Mouse (Mus musculus): Measurements from ENCODE around the gene Mt1.

Gene Mt1

DNA sequence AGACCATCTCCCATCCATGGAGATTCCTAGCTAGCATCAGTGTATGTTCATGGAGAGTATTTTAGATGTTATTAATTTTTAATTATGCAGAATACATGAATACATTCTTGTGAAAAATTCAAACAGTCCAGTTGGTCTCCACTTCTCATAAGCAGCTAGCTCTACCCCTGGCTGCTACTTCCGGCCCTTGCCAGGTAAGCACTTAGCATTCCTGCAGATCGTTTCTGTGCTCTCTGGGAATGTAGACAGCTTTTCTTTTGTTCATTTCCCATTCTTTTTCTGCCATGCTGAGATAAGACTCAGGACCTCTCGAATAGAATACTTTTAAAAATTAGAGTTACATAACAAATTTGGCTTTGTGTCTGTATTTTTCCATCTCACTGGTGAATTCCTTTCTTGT is 25.2 kb downstream of the Mt1 start:
- DNase-seq (ENCODE audit: low spot score in 2 of 2) = no peak

DNA sequence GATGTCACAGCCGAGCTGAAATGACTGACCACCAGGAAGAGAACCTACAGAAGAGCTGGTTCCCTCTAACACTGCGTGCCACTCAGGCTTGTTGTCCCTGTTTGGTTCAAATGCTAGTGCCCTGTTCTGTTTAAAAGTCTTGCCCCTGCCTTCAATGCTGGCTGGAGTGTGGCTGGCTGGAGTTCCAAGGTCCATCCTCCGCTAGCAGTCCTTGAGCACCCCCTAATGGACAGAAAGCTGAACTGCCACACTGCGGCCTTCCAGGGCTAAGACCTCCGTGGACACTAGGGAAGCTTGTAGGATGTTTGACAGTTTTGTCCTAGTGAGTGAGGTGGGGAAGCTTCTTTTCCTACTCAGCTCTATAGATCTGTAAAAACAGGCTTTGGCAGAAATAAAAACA is 26.9 kb downstream of the Mt1 start:
- peak; percentile 56 to 80 for DNase-seq (ENCODE audit: low spot score in 2 of 2)

DNA sequence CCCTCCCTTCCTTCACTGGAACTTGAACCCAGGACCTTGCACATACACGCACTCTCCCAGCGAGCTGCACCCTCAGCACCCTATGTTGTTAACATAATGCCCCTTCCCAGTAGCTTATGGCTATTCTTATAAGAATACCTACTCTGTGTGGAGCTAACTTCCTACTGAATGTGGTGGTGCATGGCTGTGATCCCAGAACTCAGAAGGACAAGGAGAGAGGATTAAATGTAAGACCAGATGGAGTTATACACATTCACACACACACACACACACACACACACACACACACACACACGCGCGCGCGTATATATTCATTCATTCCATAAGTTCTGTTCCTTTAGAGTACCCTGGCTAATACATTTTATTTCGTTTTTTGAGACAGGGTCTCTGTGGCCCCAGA is 27.4 kb downstream of the Mt1 start:
- no peak for DNase-seq (ENCODE audit: low spot score in 2 of 2)

DNA sequence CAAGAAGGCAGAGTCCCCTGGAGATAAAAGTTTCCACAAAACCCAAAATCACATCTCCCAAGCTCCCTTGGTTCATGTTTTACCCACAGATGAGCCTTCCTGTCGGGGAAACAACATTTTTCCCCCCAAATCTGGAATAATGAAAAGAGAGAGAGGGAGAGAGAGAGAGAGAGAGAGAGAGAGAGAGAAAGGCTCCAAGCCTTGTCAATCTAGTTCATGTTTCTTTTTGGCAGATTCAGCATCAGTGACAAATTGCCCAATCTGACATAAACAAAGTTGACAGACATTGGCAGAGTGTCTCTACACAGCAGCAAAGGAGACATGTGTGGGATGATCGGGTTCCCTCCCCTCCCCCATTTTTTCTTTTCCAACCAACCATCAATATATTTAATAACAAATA is 28.6 kb downstream of the Mt1 start:
- DNase-seq (ENCODE audit: low spot score in 2 of 2) = peak in 1 of 2 experiments; percentile 27

DNA sequence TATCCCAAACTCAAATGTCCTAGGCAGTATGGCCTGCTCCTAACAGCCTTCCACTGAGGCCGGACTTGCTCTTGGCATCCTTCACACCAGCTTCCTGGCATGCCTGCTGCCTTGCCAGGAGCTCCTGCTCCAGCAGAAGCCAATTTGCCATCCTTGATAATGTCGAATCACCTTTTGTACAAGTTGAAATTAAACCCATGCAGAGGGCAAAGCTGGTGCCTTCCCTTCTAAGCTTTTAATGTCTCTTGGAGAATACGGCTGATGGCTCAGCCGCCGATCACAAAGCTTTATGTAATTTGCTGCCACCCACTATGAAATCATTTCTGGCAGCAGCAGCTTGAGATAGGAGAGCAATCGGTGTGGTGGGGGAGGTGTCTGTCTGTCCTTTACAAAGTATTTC is 30.8 kb downstream of the Mt1 start:
- no peak for DNase-seq (ENCODE audit: low spot score in 2 of 2)

DNA sequence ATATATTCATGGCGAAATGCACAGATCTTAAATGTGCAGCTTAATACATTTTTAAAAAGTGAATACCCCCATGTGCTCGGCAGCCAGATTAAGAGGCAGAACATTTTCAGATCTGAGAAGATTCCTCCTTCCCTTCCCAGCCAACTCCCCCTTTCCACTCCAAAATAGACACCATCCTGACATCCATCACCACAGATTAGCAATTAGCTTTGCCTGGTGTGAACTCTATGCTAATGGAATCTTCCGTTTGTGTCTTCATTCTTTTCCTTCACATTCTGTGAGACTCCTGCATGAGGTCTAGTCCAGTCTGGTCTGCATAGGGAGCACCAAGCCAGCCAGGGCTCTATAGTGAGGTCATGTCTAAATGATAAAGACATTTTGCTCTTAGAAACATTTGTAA is 31.3 kb downstream of the Mt1 start:
- DNase-seq (ENCODE audit: low spot score in 2 of 2) = no peak

DNA sequence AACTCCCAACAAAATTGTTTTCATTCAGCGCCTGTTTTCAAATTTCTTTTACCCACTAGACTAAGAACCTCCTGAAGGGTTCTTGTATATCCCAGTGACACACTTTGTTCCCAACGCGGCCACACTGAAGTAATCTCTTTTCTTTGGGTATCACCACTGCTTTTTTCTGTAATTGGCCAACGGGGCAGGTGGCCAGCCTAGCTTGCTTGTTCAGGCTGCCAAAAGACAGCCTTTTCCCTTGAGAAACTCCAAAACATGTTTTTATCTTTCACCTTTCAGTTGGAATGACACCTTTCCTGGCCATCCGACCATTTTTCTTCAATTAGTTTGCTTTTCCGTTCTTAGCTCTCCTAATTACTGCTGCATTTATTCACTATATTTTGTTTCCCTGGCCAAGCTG is 34.9 kb downstream of the Mt1 start:
- no peak for DNase-seq (ENCODE audit: low spot score in 2 of 2)

DNA sequence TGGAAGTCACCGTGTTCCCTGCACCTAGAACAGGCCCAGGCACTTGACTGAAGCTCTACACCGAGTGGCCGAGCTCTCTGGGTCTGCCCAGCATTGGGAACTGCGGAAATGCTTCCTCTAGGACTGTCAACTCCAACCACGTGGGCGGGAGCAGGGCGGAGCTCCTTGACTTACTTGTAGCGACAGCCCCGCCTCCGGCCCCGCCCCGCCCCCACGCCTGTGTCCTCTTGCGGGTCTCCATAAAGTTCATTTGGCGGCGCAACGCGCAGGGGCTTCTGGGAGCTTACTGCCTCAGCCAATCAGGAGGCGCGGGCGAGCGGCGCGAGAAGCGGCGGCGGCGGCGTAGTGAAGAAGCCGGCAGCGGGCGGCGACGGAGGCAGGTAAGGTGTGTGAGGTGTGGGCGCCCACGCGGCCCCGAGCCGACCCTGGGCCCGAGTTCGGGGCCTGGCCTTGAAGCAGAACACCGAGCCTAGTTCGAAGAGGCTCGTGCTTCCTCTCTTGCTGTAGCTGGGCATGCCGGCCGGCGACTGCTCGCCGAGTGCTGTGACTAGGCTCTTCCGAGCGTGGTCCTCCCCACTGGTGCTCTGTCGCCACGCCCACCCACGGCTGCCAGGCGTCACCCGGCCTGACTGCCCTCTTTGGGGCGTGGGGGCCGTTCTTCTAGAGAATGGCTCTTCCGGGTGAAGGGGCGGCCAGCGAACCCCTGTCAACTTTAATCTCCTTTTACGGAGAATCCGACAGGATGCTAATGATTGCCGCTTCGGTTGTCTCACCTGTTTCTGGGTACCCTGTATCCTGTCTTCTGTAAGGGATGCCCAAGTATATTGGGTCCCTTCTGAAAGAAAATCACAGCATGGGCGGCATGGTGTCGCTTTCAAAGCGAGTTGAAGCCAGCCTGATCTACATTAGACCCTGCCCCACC is 35.6 kb downstream of the Mt1 start, which contains the start of gene Nup93:
Nup93 (plus strand) TSS at position 313 of the 922 bp plus-strand sequence.
- DNase-seq (ENCODE audit: low spot score in 2 of 2) = peak; percentile 96 to 99

DNA sequence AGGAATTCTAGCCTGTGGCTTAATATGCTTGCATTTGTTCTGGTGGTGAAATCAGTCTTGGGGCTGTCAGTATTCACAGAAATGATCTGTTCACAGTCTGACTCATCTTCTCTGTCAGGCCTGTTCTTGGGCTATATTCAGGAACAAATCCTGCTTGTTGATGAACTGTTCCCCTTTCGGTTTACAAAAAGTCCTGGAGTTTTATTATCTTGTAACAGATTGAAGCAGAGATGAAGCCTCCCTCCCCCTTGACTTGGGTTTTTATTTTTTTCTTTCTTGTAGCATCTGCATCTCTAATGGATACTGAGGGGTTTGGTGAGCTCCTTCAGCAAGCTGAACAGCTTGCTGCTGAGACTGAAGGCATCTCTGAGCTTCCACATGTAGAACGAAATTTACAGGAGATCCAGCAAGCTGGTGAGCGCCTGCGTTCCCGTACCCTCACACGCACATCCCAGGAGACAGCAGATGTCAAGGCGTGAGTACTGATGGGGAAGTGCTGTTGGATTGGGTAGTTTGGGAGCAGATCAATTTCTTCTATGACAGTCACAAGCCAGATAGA is 48.6 kb downstream of the Mt1 start:
- no peak for DNase-seq (ENCODE audit: low spot score in 2 of 2)
